Mouse (Mus musculus) intestine, embryonic 16.5 days (tissue): ENCODE results near the gene Gm973. TPM values are rescaled to one million over a fixed set of nuclear protein-coding genes. Genes with fewer than 3 reads are reported as not detected.

Experiments used
- ATAC-seq: fragments of 200-750 bp; cut with Nextera tagmentation; 2 replicates; pipeline ENCODE4 v1.8.0; 2017; ENCODE audit warnings: moderate TSS enrichment, moderate library complexity
- H3K27ac ChIP-seq: fragments of 300-500 bp; sonication (generic); 2 replicates; pipeline ENCODE4 v1.5.1; 2014; ENCODE audit warnings: mild to moderate bottlenecking, low read length
- H3K27me3 ChIP-seq: fragments of 300-500 bp; sonication (generic); replicated peaks from 2 replicates; pipeline ENCODE4 v1.6.1; 2014; ENCODE audit warnings: low read length, control low read depth, mixed read lengths; ENCODE audit not compliant: control insufficient read depth, insufficient read depth
- H3K36me3 ChIP-seq: fragments of 300-500 bp; sonication (generic); 2 replicates; pipeline ENCODE4 v1.6.1; 2014; ENCODE audit warnings: low read length, control low read depth; ENCODE audit not compliant: control insufficient read depth, insufficient read depth
- H3K4me1 ChIP-seq: fragments of 300-500 bp; sonication (generic); 2 replicates; pipeline ENCODE4 v1.6.1; 2014; ENCODE audit warnings: low read length, control low read depth, mixed read lengths; ENCODE audit not compliant: control insufficient read depth, insufficient read depth
- H3K4me2 ChIP-seq: fragments of 300-500 bp; sonication (generic); 2 replicates; pipeline ENCODE4 v1.6.1; 2014; ENCODE audit warnings: low read depth, low read length, control low read depth
- H3K4me3 ChIP-seq: fragments of 300-500 bp; sonication (generic); 2 replicates; pipeline ENCODE4 v1.5.1; 2014; ENCODE audit warnings: mild to moderate bottlenecking, low read length
- H3K9ac ChIP-seq: fragments of 300-500 bp; sonication (generic); 2 replicates; pipeline ENCODE4 v1.6.1; 2014; ENCODE audit warnings: low read depth, low read length
- H3K9me3 ChIP-seq: fragments of 300-500 bp; sonication (generic); 2 replicates; pipeline ENCODE4 v1.6.1; 2016; ENCODE audit warnings: low read length, control low read depth; ENCODE audit not compliant: control insufficient read depth
- WGBS: fragments of 180-500 bp; shearing (Covaris S2); extraction: QIAGEN DNeasy Blood & Tissue Kit; methylation state at CpG from one replicate; pipeline ENCODE4 v1.1.7; 2014; 5-methylcytosine and 5-hydroxymethylcytosine counted together
- polyA plus RNA-seq: library from polyadenylated mRNA; unstranded; fragments of >200 nt; fragmentation: Nextera tagmentation; extraction: Ambion mirVana; gene quantifications from 2 replicates; pipeline ENCODE4 v1.2.1, GENCODE M21; 2015

Gm973 gene
- polyA plus RNA-seq, 1 experiment from 2014 or later = 0.49 TPM

DNA sequence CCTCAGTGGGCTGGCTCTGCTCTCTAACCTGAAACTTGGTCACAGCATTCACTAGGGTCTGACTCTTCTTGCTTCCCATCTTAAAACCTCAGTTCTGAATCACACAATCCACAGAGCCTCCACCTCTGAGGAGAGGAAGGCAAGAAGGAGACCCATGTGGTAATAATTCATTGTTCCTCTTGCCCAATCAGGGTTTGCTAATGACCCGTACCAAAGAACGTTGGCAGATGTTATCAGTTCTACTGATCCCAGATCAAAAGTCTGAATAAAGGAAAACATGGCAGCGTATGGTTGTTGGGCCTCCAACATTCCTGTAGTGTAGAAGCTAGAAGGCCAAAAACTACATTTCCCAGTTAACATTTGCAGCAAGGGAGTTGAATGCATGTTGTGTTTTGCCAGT is 55.4 kb downstream of the Gm973 start:
- no peak for ATAC-seq
- WGBS = 85% methylated on average over 3 of the region's 3 CpGs

DNA sequence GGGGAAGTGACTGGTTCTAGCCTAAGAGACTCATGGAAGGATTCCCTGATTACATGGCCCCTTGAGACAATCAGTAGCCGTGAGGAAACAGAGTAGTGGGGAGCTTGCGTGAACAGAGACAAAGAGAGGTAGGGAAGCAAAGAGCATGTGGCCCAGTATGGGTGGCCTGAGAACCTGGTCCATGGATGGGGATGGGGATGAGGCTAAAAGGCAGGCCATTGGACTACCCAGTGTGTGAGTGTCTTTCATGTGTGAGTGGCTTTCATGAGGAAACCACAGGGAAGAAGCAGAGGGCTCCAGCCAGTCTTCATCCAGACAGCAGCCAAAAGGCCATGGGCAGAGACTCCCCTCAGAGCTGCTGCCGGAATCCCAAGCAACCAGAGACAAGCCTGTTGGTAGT is 57.8 kb downstream of the Gm973 start:
- ATAC-seq = no peak
- Histone ChIP-seq H3K4me2 (no peak overlapping the region), H3K27me3 (no peaks in the 10 kb centered on the region), H3K9me3 (no peaks in the 10 kb centered on the region), H3K4me1 (peaks cover 12% of the 10 kb centered on the region), H3K27ac (no peak overlapping the region), H3K9ac (no peak overlapping the region), H3K36me3 (no peaks in the 10 kb centered on the region), H3K4me3 (no peak overlapping the region)
- 80% methylated on average over 3 of the region's 3 CpGs for WGBS

More for the DNA sequence above, 55.4 kb downstream of the Gm973 start:
- H3K9ac ChIP-seq = no peak overlapping the region
- no peak overlapping the region for H3K4me2 ChIP-seq
- no peak overlapping the region for H3K27ac ChIP-seq
- no peaks in the 10 kb centered on the region for H3K27me3 ChIP-seq
- no peak overlapping the region for H3K4me3 ChIP-seq
- no peaks in the 10 kb centered on the region for H3K36me3 ChIP-seq
- peaks cover 12% of the 10 kb centered on the region for H3K4me1 ChIP-seq
- no peaks in the 10 kb centered on the region for H3K9me3 ChIP-seq

DNA sequence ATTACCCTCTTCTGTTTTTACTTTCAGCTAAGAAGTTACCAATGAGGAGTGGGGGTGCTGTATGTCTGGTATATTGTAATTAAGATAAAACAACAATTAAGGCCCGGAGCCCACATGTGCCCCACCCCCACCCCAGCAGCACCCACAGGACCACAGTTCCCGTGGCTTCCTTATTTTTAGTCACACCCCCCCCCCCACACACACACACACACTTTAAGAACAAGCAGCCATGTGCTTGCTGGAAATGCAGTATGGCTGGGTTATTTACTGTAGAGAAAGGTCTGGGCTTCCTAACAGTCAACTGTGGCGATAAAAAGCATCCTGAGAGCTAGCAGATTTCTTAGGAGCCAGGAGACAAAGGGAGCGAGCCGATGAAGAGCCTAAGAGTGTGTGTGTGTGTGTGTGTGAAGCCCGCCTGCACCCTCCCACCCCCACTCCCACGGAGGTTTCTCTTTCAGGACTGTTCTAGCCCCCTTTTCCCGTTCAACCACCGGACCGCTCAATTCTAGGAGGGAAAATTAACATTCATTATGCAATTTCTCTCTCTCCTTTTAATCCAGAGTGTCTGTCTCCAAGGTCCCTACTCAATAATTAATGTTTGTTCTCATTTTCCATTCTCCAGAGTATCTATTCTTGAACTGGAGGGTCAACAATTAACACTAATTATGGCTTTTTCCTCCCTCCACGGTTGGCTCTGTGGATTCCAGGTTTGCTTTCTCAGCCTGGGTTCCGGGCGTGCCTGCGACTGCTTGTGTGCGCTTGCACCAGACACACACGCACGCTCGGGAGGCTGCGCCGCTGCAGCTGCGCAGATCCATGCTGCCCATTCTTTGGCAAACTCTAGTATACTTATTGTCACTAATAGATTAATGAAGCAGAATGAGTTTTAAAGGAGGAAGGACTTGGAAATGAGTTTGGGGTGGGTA is 58.5 kb downstream of the Gm973 start:
- no peak for ATAC-seq
- no peaks in the 10 kb centered on the region for H3K9me3 ChIP-seq
- H3K36me3 ChIP-seq = no peaks in the 10 kb centered on the region
- H3K4me2 ChIP-seq = peak overlapping the region; percentile 39
- no peak overlapping the region for H3K27ac ChIP-seq
- 30% methylated on average over 21 of the region's 21 CpGs for WGBS
- H3K4me3 ChIP-seq = no peak overlapping the region; the same call in 1 of the 2 replicates
- H3K4me1 ChIP-seq = peaks cover 17% of the 10 kb centered on the region
- peak overlapping the region; percentile 29; the same call in 1 of the 2 replicates for H3K9ac ChIP-seq
- H3K27me3 ChIP-seq = no peaks in the 10 kb centered on the region

DNA sequence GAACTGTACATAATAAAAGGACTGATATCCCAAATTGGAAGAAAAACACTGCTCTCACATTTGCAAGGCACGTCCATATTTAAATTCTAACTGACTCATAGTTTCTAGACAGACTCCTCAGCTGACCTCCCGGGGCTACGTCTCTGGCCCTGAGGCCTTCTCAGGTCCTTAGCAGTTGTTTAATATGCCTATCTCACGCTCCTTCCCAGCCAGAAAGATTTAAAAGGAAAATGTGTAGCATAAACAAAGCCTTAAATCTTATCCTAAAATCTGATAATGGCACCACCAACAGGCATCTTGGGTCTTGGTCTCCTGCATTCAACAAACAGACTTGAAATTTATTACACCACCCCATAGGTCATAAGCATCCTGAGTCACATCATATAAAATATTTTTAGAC is 62.7 kb downstream of the Gm973 start:
- no peak overlapping the region for H3K9ac ChIP-seq

DNA sequence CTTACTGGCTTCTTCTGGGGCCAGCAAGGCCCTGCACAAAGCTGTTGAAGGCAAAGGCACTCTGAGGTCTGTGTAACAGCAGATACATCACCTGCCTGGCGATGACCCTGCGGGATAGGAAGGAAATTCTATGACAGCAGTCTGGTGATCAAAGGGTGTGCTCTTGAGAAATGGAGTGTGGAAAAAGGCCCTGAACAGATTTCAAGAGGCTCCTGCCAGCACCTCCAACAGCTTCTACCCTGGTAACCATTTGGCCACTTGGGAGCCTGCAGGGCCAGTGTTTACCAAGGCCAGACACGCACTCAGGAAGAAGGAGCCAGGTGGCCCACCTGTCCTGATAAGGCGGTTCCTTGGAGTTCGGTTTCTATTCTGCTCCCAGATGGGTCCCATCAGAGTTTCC is 63.3 kb downstream of the Gm973 start:
- Histone ChIP-seq H3K4me1 (peaks cover 25% of the 10 kb centered on the region), H3K36me3 (no peaks in the 10 kb centered on the region), H3K4me3 (no peak overlapping the region), H3K4me2 (no peak overlapping the region), H3K9ac (0 out of 2 replicates have a peak overlapping the region, but pooled peaks have one; percentile 30), H3K27me3 (no peaks in the 10 kb centered on the region), H3K9me3 (no peaks in the 10 kb centered on the region), H3K27ac (peak overlapping the region; percentile 39; the same call in 1 of the 2 replicates)
- ATAC-seq = no peak
- 36% methylated on average over 5 of the region's 5 CpGs for WGBS

More for the DNA sequence above, 62.7 kb downstream of the Gm973 start:
- no peak overlapping the region for H3K4me2 ChIP-seq
- no peak overlapping the region for H3K27ac ChIP-seq
- ATAC-seq = no peak
- H3K27me3 ChIP-seq = no peaks in the 10 kb centered on the region
- H3K4me1 ChIP-seq = peaks cover 27% of the 10 kb centered on the region
- no peak overlapping the region for H3K4me3 ChIP-seq
- no peaks in the 10 kb centered on the region for H3K9me3 ChIP-seq
- H3K36me3 ChIP-seq = no peaks in the 10 kb centered on the region
- WGBS = 45% methylated on average over 4 of the region's 4 CpGs

DNA sequence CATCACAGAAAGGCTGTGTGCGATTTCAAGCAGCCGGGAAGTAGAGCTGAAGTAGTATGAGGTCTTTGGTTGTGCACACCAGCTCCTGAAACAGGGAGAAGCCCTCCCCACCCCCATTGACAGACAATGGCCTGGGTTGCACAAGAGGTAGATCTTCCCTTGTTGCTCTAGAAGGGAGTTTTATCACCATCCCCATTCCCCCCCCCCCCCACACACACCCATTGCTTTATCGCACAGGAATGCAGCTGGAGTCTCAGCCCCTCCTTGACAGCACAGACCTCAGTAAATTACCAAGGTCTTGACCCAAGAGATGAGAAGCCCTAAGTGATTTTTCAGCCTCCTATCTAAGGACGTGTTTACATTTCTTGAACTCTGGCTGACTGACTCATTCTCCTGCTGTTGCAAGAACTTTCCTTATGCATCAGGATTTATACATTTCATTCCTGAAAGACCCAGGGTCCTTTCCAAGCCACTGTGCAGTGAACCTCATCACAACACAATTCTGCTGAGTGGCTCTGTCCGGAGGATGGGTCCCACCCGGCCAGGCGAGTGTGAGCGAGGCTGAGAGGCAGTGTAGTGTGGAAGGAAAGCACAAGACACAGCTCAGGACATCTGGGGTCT is 64.2 kb downstream of the Gm973 start:
- Histone ChIP-seq H3K9ac (no peak overlapping the region), H3K4me3 (no peak overlapping the region), H3K9me3 (no peaks in the 10 kb centered on the region), H3K27ac (peak overlapping the region; percentile 62), H3K4me2 (no peak overlapping the region), H3K27me3 (no peaks in the 10 kb centered on the region), H3K36me3 (no peaks in the 10 kb centered on the region), H3K4me1 (peaks cover 25% of the 10 kb centered on the region)
- ATAC-seq = peak; percentile 92
- 12% methylated on average over 8 of the region's 8 CpGs for WGBS

DNA sequence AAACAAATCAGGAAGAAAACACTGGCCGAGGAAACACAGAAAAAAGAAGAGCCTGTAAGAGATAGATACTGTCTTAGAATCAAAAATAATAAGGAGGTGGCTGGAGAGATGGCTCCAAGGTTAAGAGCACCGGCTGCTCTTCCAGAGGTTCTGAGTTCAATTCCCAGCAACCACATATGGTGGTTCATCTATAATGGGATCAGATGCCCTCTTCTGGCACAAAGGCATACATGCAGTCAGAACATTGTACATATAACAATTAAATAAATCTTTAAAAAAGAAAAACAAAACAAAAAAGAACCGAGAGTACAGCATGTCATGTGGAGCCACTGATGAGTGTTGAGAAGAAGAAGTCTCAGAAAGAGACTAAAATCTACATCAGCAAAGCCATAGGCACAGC is 64.8 kb downstream of the Gm973 start:
- no peak overlapping the region for H3K9ac ChIP-seq
- H3K4me2 ChIP-seq = no peak overlapping the region
- H3K36me3 ChIP-seq = no peaks in the 10 kb centered on the region
- no peak for ATAC-seq
- 66% methylated on average over 3 of the region's 3 CpGs for WGBS
- no peaks in the 10 kb centered on the region for H3K9me3 ChIP-seq
- no peak overlapping the region for H3K4me3 ChIP-seq
- peaks cover 23% of the 10 kb centered on the region for H3K4me1 ChIP-seq
- H3K27me3 ChIP-seq = no peaks in the 10 kb centered on the region
- 0 out of 2 replicates have a peak overlapping the region, but pooled peaks have one; percentile 62 for H3K27ac ChIP-seq

DNA sequence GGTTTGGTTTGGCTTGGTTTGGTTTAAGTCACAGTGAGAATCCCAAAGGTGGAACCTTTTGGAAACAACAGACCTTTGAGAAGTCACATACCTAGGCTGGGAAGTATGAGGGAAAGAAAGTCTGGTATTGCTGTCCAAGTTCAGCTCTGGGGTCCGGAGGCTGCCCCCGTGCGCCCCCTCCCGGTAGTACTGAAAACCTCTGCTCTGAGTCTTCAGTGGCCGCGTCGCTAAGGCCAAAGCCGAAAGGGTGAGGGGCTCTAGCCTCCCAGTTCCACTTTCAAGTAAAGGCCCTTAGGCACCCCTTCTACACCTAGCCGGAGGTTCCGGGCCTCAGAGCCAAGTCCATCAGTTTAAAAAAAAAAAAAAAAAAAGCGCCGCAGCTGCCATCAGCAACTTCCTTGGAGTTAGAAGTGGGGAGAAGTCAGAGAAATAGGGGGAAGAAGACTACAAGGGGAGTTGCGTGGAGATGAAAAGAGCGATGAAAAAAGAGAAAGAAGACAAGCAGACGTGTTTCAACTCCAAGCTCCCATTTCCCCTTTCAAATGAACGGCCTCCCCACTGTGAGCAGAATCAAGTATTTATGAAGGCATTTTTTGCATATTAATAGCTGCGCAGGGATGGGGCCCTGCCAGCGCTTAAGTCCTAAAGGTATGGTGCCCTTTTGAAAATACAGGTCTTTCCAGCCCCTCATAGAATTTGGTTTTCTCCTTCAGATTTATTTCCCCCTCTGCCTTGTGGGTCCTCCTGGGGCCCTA is 68.8 kb downstream of the Gm973 start:
- 21% methylated on average over 18 of the region's 18 CpGs for WGBS
- peaks cover 12% of the 10 kb centered on the region for H3K4me1 ChIP-seq
- H3K9me3 ChIP-seq = no peaks in the 10 kb centered on the region
- H3K27me3 ChIP-seq = no peaks in the 10 kb centered on the region
- peak overlapping the region; percentile 39 for H3K4me2 ChIP-seq
- no peaks in the 10 kb centered on the region for H3K36me3 ChIP-seq
- peak overlapping the region; percentile 31 for H3K9ac ChIP-seq
- H3K4me3 ChIP-seq = no peak overlapping the region
- no peak overlapping the region for H3K27ac ChIP-seq
- ATAC-seq = no peak

DNA sequence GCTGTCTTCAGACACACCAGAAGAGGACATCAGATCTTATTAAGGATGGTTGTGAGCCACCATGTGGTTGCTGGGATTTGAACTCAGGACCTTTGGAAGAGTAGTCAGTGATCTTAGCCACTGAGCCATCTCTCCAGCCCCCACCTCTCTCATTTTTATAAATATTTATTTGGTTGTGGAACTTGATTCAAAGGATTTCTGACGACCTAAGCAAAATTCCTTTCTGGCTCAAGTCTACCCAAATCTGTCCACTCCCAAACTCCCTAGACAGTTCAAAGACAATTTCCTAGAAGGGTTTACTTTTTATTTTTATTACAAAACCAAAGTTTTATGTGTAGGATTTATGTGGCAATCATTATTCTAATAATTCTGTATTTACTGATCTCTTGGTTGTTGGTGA is 73.2 kb downstream of the Gm973 start:
- Histone ChIP-seq H3K4me2 (no peak overlapping the region), H3K9me3 (no peaks in the 10 kb centered on the region), H3K27ac (no peak overlapping the region), H3K4me1 (peaks cover 4% of the 10 kb centered on the region; the same call in 1 of the 2 replicates), H3K27me3 (no peaks in the 10 kb centered on the region), H3K9ac (no peak overlapping the region), H3K4me3 (no peak overlapping the region), H3K36me3 (no peaks in the 10 kb centered on the region)
- 63% methylated on average over 1 of the region's 1 CpGs for WGBS
- no peak for ATAC-seq
